Mouse (Mus musculus): Measurements from ENCODE around the gene Kcng3. TPM values are rescaled to one million over a fixed set of nuclear protein-coding genes. Genes with fewer than 3 reads are reported as not detected.

The Kcng3 gene
- total RNA-seq, 4 experiments from 2014 or later, result 0.09 TPM; not detected in 3

DNA sequence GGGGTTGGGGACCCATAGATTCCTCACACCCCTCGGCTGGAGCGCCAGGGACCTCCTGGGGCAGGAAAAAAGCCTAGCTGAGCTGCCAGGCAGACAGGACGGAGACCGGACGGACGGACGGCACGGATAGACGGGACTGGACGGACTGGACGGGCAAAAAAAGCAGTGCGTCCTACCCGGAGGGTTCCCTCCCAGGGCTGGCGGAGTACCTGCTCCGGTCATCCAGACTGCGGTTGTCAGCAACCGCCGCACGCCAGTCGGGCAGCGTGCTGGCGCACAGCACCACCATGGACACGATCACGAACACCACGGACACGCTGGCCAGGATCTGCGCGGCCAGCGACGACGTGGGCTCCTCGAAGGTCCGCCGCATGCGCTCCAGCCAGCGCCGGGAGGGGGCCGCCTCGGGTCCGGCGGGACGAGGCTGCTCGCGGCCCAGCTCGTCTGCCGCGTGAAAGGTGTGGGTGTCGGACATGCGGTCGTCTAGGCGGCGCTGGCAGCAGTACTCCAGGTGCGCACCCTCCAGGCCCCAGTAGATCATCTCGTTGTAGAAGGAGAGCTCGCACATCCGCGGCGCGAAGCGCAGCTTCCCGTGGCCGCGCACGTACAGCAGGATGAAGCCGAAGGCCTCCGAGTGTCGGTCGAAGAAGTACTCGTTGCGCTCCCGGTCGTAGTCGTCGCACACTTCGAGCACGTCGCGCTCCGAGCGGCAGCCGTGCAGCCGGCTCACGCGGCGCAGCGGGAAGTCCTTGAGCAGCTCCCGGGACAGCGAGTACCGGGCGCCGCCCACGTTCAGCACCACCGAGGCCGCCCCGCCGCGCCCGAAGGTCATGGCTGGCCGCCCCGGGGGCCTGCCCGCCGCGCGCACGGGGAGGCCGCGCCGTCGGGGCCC is 662 bp downstream of the Kcng3 start:
- no peak for DNase-seq (ENCODE audit: low spot score in 2 of 2)

DNA sequence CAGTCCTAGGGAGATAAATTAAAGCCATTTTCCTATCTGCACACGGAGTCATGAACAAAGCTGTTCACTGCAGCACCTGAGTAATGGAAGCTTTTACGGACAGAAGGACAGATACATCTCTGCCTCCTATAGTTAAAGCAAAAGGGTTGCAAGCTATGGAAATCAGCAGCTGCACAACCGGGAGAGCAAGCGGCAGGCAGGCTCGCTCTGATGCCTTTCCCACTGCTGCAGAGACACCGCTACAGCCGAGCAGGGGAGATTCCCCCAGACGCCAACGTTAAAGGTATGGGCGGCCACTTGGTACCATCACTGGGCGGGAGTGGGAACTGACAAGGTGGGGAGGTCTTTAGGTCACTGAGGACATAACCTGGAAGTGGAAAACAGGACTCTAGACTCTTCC is 17.8 kb downstream of the Kcng3 start:
- DNase-seq (ENCODE audit: low spot score in 2 of 2), result no peak

DNA sequence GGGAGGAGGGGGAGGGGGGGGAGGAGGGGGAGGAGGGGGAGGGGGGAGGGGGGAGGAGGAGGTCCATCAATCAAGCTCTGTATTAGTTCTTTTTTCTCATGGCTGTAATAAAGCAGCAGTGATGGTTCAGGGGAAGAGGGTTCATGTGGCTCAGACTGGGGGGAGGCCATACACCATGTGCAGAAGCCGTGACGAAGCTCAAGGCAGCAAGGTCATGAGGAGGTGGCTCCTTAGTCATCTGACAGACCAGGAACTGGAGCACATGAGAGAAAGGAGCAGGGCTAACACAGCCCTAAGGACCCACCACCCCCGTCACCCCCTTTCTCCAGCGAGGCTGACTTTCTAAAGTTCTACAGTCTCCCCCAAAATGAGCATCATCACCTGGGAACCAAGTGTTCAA is 22.2 kb downstream of the Kcng3 start:
- no peak for DNase-seq (ENCODE audit: low spot score in 2 of 2)

DNA sequence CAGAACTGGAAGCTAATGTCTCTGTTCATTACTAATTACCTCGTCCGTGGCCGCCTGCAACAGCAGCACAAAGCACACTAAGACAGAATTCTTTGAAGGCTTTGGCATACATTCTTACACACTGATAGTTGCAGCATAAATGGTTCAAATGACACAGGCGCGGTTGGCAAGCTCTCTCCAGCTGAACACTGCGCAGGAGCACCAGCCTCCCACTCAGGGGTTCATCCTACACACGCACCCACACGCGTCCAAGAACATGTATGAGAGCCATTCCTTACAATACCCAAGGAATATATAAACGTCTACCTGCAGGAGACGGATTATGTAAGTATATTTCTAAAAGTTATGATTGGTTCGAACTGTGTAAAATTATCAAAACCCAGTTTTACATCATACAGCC is 30.7 kb downstream of the Kcng3 start:
- no peak for DNase-seq (ENCODE audit: low spot score in 2 of 2)

DNA sequence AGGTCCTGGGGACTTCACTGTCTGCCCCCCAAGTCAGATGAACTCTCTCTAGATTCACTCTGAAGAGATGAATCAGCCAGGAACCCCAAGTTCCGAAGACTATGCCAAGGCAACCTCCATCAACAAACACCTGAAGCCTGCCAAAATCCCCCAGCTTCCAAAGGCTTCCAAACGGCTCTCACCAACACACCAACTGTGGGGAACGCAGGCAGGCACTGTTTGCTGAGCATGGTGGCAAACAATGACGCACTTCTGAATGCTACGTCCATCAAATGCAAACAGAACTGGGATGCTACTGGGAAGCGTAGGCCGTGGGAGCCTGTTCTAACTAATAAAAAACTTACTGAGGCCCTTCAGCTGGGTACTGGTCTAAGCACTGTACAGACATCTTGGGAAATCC is 35.7 kb downstream of the Kcng3 start:
- no peak for DNase-seq (ENCODE audit: low spot score in 2 of 2)

DNA sequence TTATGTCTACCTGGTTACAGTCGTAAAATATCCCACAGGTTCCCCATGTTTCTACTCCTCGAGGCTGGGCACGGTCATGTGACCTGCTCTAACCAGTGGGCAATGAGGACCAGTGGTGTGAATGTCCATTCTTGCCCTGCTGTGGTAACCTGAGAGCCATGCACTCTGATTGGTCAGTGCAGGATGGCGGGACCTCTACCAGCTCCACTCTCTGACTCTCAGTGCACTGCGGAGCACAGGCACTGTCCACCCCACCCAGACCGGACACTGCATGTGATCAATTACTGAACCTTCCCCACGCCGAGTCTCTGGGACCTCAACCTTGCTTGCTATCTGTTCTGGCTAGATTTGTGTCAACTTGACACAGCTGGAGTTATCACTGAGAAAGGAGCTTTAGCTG is 37.2 kb downstream of the Kcng3 start:
- DNase-seq (ENCODE audit: low spot score in 2 of 2), result no peak

DNA sequence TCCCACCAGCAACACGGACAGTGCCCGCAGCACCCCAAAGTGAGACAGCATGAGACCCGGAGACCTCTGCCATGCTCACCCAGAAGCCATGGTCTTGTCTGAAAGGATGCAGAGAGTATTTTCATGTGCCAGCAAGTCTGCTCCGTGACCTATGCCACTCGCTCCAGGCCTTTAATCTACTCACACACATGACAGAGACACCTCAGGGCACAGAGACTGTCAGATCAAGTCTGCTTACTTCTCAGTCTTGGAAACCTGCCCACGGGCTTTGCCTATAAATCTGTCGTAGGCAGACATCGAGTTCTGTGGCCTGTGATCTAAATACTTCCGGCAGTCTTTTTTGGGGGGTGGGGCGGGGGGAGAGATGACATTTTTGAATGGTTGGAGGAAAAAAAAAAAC is 38.3 kb downstream of the Kcng3 start:
- DNase-seq (ENCODE audit: low spot score in 2 of 2), result no peak

DNA sequence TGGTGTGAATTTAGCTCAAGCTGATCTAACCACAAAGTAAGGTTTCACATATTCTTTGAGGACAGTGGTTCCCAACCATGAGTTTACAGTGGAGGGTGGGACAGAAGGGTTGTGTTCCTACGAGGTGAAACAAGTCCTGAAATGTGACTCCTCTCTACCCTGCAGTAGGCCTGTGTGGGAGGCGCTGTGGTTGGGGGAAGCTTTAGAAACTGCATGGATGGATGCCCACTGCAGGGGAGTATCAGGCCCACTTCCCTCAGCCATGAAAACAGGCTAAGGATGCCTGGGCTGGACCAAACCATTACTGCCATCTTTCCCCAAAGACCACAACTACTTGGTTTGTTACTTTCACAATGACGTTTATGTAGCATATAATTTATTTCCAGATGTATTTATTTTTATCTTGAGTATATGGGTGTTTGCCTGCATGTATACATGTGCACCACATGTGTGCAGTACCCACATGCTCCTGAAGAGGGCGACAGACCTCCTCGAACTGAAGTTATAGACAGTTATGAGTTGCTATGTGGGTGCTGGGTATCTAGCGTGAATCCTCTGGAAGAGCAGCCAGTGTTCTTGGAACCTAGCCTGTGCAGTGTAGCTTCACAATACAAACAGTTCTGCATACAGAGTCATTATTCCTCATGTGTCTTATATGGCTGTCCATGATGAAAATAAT is 42.9 kb downstream of the Kcng3 start:
- DNase-seq (ENCODE audit: low spot score in 2 of 2), result no peak

DNA sequence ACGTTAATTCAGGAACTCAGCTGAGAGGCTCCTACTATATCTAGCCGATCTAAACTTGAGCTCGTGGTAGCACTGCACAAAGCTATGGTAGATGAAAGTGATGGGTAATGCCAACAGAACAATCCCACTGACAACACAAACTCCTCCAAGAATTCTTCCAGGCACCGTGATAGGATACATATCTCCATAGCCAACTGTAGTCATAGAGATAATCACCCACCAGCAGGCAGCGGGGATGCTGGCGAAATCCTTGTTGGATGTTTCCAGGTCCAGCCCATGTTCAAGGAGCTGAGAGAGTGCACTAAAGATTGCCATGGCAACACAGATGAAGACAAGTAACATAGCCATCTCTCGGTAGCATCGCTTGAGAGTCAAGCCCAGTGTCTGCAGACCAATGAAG is 44.0 kb downstream of the Kcng3 start:
- no peak for DNase-seq (ENCODE audit: low spot score in 2 of 2)

DNA sequence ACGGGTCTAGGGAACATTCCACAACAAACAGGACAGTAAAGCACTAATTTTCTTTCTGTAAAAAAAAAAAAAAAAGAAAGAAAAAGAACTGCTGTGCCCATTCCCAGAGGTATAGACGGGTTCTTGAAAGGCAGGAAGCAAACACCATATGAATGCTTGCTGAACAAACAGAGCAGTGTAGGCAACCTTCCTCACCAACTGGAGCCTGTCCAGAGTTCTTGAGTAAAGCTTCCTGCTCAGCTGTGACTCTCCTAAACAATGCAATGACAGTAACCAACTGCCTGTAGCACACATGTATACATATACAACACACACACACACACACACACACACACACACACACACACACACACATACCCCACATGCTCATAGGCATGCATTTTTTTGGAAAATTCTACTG is 49.1 kb downstream of the Kcng3 start:
- no peak for DNase-seq (ENCODE audit: low spot score in 2 of 2)

DNA sequence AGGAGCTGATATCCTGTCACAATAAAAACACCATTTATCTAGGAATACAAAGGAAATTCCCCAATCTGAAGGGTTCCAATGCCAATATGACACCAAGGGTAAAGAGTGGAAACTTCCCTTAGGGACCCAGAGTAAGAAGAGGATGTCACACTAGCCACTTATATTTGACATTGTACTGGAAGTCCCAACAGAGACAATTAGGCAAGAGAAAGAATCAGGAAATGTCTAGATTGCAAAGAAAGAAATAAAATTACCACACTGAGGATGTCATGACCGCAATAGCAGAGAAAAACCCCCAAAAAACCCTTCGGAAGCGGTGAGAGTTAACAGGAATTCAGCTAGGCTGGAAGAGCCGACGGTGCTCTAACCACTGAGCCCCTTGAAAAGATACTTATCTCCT is 51.0 kb downstream of the Kcng3 start:
- DNase-seq (ENCODE audit: low spot score in 2 of 2), result no peak

DNA sequence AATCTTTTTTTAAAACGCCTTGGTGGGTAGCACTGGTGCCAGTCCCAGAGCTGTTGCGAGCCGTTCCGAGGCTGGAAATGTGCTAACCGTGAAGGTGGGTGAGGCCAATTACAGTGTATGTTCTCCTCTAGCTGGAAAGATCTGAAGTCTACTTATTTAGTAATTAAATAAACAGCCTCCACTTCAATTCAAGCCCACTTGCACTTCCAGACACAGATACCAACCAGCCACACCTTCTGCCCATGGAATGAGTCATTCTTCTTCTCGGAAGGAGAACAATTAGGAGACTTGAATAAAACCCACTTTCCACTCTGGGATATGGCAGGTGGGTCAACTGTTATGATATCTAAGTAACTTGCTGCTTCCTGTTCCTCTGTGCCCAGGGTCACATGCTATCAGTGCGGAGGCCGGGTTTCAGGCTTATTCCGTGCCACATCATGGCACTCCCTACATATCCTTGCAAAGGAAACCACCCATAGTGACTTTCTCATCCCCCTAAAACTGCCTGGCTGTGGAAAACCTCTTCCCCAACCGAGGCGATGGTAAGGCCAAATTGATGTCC is 54.8 kb downstream of the Kcng3 start:
- no peak for DNase-seq (ENCODE audit: low spot score in 2 of 2)

DNA sequence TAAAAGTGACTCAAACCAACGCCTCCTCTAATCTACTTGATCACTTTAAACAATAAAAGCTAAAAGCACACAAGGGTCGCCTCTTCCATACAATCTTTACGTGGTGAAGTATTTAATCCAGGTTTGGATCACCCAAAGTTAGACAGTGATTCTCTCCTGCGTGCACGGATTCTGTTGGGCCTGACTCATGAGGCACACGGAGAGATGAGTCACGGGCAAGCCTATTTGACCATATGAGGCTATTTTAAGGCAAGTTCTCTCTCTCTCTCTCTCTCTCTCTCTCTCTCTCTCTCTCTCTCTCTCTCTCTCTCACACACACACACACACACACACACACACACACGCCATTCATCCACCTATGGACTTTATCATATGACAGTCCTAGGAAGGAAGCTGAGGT is 57.1 kb downstream of the Kcng3 start:
- no peak for DNase-seq (ENCODE audit: low spot score in 2 of 2)

DNA sequence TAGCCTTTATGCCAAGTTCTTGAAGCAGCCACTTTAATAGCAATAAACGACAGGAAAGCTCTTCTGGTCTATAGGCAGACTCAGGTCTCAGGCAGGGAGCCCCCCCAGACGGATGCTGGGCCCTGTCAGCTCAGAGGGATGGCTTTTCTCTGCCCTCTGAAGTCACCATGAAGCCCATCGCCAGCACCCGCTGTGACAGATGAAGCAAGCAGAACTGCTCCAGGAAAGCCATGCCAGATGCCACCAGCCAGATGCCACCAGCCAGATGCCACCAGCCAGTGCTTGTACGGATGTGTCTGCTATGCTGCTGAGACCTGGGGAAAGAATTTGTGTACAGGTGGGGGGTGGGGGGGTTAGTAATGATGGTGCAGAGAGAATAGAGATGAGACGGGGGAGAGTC is 58.6 kb downstream of the Kcng3 start:
- DNase-seq (ENCODE audit: low spot score in 2 of 2), result no peak

DNA sequence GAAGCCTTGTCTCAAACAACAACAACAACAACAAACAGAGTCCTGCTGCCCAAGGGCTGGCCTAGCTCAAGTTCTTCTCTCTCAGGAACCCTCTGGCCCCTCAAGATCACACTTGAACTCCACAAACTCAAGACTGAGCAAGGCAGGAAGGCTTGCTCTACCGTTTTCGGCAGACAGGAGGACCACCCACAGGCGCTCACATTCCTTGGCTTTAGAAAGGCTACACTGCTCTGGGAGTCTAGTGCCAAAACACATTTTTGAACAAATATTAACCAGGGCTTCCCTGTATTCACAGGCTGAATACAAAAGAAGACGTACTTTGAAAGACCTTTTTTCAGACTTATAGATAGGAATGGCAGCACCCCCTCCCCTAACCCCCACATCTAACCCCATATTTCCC is 59.3 kb downstream of the Kcng3 start:
- DNase-seq (ENCODE audit: low spot score in 2 of 2), result no peak

DNA sequence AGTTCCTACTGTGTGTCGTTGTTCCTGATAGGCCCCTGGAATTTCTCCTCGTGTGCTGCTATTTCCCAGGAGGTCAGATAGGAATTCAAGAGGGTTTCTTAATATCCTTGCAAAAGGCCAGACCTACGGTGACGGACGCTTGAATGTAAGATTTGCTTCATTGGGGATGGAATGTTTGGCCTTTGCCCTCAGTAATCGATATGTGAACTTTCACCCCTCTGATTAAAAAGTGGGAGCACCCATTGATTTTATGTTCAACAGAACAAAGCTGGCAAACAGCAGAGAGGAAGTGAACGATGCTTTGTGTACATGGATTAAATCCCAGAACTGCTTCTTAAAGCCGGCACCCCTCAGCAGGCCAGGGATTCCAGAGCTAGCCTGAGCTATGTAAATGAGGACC is 64.3 kb downstream of the Kcng3 start:
- no peak for DNase-seq (ENCODE audit: low spot score in 2 of 2)

DNA sequence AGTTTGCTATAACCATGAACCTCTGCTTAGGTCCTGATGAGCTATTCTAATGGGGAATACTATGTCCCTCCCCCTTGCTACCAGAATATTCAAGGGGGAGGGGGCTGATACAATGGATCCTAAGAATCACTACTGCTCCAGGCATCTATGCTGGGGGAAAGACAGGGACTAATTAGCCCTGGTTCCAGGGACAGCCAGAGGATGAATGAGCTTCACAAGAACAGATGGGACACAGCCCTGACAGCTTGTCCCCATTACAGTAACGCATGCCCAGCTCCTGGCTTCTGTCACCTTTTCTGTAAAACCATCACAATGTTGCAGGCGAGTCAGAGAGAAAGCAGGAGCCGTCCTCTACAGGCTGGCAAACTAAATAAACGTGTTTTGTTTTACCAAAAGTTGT is 66.2 kb downstream of the Kcng3 start:
- DNase-seq (ENCODE audit: low spot score in 2 of 2), result no peak

DNA sequence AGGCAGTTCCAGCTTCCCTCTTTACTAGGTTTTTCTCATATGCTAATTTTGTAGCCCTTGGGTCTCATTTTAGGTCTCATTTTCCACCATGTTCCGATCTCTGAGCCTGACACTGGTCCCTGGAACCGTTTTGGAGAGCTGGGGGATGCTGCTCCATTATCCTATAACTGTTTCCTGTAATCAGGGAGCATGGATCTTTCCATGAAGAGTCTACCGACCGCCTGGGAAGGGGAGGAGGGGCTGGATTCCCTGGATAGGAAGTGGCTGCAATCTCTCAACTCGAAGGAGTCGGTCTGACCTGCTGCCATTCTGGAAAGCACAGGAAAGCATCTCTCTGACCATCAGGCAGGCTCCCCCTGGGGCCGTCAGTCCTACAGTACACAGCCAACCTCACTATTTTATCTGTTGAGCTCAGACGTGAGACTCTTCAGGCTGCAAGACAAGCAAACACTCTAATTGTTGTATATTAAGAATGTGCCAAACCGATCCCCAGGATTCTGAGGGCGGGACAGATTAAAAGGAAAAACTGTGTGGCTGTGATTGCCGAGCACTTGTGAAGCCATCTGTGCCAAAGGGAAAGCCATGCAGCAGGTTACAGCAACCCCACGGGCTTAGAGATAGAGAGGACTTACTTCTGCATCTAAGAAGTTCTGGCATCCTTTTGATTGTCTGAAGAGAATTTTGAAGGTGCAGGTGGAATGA is 67.4 kb downstream of the Kcng3 start:
- DNase-seq (ENCODE audit: low spot score in 2 of 2), result no peak

DNA sequence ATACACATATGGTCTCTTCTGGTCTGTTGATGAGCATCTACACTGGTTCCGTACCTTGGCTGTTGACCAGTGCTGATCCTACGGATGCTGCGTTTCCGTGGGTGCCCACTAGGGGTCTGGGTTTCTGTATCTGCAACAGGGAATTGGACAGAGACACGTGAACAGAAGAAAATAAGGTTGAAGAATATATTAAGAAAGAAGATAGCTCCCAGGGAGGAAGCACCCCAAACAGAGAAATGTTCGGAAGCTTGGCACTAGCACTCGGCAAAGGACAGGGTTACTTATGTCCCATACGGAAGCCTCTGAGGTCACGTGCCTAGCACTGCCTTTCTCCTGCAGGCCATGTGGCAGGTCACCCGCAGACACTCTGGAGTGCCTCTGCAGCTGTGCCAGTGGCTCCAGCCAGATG is 68.0 kb downstream of the Kcng3 start:
- DNase-seq (ENCODE audit: low spot score in 2 of 2), result no peak

DNA sequence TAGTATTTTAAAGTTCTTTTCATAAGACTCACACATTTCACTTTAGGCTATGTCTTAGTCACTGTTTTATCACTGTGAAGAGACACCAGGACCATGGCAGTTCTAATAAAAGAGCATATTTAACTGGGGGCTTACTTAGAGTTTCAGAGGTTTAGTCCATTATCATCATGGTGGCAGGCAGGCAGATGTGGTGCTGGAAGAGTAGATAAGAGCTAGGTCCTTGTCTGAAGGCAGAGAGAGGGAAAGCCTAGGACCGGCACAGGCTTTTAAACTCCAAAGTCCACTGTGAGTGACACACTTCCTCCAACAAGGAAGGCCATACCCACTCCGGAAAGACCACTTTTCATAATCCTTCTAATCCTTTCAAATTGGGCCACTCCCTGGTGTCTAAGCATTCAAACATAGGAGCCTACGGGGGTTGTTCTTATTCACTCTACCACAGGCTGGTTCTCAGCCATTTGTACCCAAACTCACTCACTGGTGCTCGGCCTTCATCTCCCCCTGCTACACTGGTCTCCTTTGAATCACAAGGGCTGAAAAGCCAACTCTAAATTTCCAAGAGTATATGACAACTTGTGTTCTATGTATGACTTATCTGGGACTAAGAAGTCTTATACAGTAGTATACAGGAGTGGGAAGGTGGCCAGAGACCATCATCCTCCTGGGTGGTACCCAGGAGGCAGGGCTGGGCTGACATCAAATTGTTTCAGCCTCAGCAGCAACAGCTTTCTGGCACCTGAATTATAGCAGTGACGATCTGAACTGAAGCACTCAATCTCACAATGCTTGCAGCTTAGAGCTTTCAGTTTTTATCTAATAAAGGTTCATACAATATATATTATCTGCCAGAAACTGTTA is 69.3 kb downstream of the Kcng3 start:
- DNase-seq (ENCODE audit: low spot score in 2 of 2), result no peak

DNA sequence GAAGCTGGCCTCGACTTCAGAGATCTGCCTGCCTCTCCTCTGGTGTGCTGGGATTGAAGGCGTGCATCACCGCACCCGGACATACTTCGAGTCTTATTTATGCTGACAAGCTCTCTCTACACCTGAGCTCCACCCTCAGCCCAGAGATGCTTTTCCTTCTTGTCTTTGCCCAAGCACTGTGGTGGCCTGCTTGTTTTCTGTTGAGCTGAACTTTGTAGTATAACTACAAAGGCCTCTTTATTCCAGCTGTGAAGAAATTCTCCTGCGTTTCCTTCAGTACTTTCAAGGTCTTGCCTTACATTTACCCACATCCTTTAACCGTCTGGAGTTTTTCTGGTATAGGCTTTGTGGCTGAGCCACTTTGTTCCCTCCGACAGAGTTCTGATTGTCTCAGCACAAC is 72.6 kb downstream of the Kcng3 start:
- no peak for DNase-seq (ENCODE audit: low spot score in 2 of 2)
